Mouse (Mus musculus): ENCODE measurements around the gene Thra.
A peak's percentile ranks its signal among the peaks of the same experiment; 100 is the strongest.

DNA sequence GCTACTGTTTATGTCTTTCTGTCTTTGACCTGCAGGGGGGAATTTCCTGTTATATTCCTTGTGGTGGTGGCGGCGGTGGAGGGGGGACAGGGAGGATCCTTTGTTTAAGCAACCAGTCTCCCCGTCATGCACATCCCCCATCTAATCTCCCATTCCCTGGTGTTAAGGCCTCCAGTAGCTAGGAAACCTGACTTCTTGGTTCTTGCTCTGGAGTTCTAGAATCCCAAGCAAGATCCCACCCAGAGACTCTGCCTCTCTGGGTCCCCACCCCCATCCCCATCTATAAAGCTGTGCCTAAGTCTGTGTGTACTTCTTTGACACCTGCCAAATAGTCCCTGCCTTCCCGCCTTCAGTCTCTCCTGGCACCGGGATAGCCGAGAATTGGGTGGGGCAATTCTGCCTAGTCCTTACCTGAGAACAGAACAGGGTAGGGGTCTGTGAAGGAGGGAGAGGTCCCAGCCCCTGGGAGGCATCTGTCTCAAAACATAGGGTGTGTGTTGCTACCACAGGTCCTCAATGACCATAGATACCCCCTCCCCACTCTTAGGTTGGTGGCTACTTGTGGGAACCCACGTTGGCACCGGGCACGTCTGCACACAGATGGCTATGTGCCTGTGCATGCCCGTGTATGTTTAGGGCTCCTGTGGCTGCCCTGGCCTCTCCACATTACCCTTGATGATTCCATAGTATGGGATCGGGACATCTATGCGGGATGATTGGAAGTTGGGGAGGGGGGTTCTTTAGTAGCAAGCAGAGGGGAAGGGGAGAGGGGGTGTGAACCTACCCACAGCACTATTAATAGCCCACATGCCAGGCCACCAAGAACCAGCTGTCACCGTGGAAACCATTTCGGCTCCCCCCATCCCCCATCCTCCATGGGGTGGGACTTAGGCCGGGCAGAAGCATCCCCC lies 8.3 kb downstream of the Thra start:
- TF ChIP-seq CTCF (IDR thresholded peaks at IDR 0.05 in 2 of 3, conservative IDR thresholded peaks at IDR 0.05 in 1 of 3; ENCODE audit: control insufficient read depth in 1 of 3, insufficient read depth in 1 of 3, low read depth in 2 of 3, low read length in 3 of 3, poor library complexity in 1 of 3, severe bottlenecking in 1 of 3) (peak in 2 of 3 experiments; percentile 20 to 29; a peak in 3 of 6 replicates), POLR2A (IDR thresholded peaks at IDR 0.05; ENCODE audit: control insufficient read depth in 1 of 2, insufficient read depth in 1 of 2, low read depth in 1 of 2, low read length in 2 of 2, poor library complexity in 1 of 2) (no peak), ZKSCAN1 (IDR thresholded peaks at IDR 0.05; ENCODE audit: low read depth, low read length) (no peak), EP300 (IDR thresholded peaks at IDR 0.05; ENCODE audit: low read depth in 1 of 2, low read length in 2 of 2) (no peak), GATA1 (IDR thresholded peaks at IDR 0.05; ENCODE audit: low read depth, low read length) (no peak), CHD2 (IDR thresholded peaks at IDR 0.05; ENCODE audit: low read length) (no peak), SMC3 (IDR thresholded peaks at IDR 0.05; ENCODE audit: low read depth, low read length) (no peak), POLR2AphosphoS5 (IDR thresholded peaks at IDR 0.05; ENCODE audit: borderline replicate concordance, low read depth, low read length) (no peak)

Data from MEL (cell line).